Mouse (Mus musculus) bone marrow macrophage, adult 2 months (primary cell): Measurements from ENCODE around the gene Mkrn3.

Experiments
- CTCF ChIP-seq: IDR thresholded peaks from 2 replicates; pipeline ENCODE4 v1.5.1; 2012; ENCODE audit warnings: low read depth, mild to moderate bottlenecking, low read length, moderate library complexity
- POLR2A ChIP-seq: IDR thresholded peaks from 2 replicates; pipeline ENCODE4 v1.6.1; 2012; ENCODE audit warnings: mild to moderate bottlenecking, low read depth, low read length, borderline replicate concordance

GRCm38 (mm10) chr7:62406573-62407050 is 13.3 kb downstream of the Mkrn3 start:
- no peak for TF ChIP-seq CTCF
- no peak for TF ChIP-seq POLR2A
